Mouse (Mus musculus) heart, embryonic 10.5 days (tissue): Measurements from ENCODE around the gene Washc2. TPM values are rescaled to one million over a fixed set of nuclear protein-coding genes. Genes with fewer than 3 reads are reported as not detected.

ENCODE experiments used
- DNase-seq: peaks from one replicate; pipeline ENCODE4 v3.0.0-alpha.2; 2017; ENCODE audit warnings: low spot score
- H3K27ac ChIP-seq: fragments of 300-500 bp; sonication (generic); 2 replicates; pipeline ENCODE4 v1.5.1; 2016; ENCODE audit warnings: mild to moderate bottlenecking
- H3K27me3 ChIP-seq: fragments of 300-500 bp; sonication (generic); 2 replicates; pipeline ENCODE4 v1.6.1; 2016; ENCODE audit warnings: mild to moderate bottlenecking; ENCODE audit not compliant: poor library complexity, insufficient read depth, severe bottlenecking
- H3K36me3 ChIP-seq: fragments of 300-500 bp; sonication (generic); 2 replicates; pipeline ENCODE4 v1.6.1; 2016; ENCODE audit warnings: mild to moderate bottlenecking, moderate library complexity
- H3K4me1 ChIP-seq: fragments of 300-500 bp; sonication (generic); 2 replicates; pipeline ENCODE4 v1.6.1; 2016; ENCODE audit warnings: mild to moderate bottlenecking
- H3K4me3 ChIP-seq: fragments of 300-500 bp; sonication (generic); 2 replicates; pipeline ENCODE4 v1.5.1; 2016; ENCODE audit warnings: mild to moderate bottlenecking, moderate library complexity
- H3K9me3 ChIP-seq: fragments of 300-500 bp; sonication (generic); 2 replicates; pipeline ENCODE4 v1.6.1; 2016; ENCODE audit warnings: mild to moderate bottlenecking, moderate library complexity
- WGBS: fragments of 180-500 bp; shearing (Covaris S2); methylation state at CpG from one replicate; pipeline ENCODE4 v1.1.7; 2016; 5-methylcytosine and 5-hydroxymethylcytosine counted together
- polyA plus RNA-seq: library from polyadenylated mRNA; unstranded; fragments of >200 nt; fragmentation: Nextera tagmentation; extraction: Ambion mirVana; gene quantifications from 2 replicates; pipeline ENCODE4 v1.2.1, GENCODE M21; 2016

Washc2 gene
- polyA plus RNA-seq, 1 experiment from 2014 or later = 41.4 TPM

- Histone ChIP-seq H3K36me3 (peaks cover 12% of the 10 kb centered on the region; the same call in 1 of the 2 replicates), H3K27ac (peak overlapping the region; percentile 2; the same call in 1 of the 2 replicates), H3K9me3 (no peaks in the 10 kb centered on the region), H3K4me3 (peak overlapping the region; percentile 30), H3K27me3 (no peaks in the 10 kb centered on the region), H3K4me1 (peaks cover 7% of the 10 kb centered on the region; the same call in 1 of the 2 replicates)
- 22% methylated on average over 11 of the region's 11 CpGs for WGBS
- DNase-seq = no peak
Observed at GRCm38 (mm10) chr6:116266273-116267109, 58.7 kb downstream of the Washc2 start.

GRCm38 (mm10) chr6:116267110-116267423, 59.2 kb downstream of the Washc2 start:
- Histone ChIP-seq H3K27ac (no peak overlapping the region), H3K4me1 (peaks cover 7% of the 10 kb centered on the region; the same call in 1 of the 2 replicates), H3K4me3 (no peak overlapping the region), H3K27me3 (no peaks in the 10 kb centered on the region), H3K9me3 (no peaks in the 10 kb centered on the region), H3K36me3 (peaks cover 6% of the 10 kb centered on the region; the same call in 1 of the 2 replicates)
- 88% methylated on average over 1 of the region's 1 CpGs for WGBS
- DNase-seq = no peak

- WGBS = 62% methylated on average over 4 of the region's 4 CpGs
- no peak overlapping the region for H3K27ac ChIP-seq
- H3K4me3 ChIP-seq = no peak overlapping the region
- H3K36me3 ChIP-seq = no peaks in the 10 kb centered on the region; the same call in 1 of the 2 replicates
- no peaks in the 10 kb centered on the region for H3K4me1 ChIP-seq
- no peak for DNase-seq
- H3K27me3 ChIP-seq = no peaks in the 10 kb centered on the region
- H3K9me3 ChIP-seq = no peaks in the 10 kb centered on the region
Observed at GRCm38 (mm10) chr6:116275695-116276094, 67.9 kb downstream of the Washc2 start.

GRCm38 (mm10) chr6:116278679-116279317, 71.0 kb downstream of the Washc2 start:
- H3K4me3 ChIP-seq = no peak overlapping the region
- no peak overlapping the region for H3K27ac ChIP-seq
- H3K27me3 ChIP-seq = no peaks in the 10 kb centered on the region
- H3K4me1 ChIP-seq = no peaks in the 10 kb centered on the region
- DNase-seq = no peak
- peaks cover 3% of the 10 kb centered on the region; the same call in 1 of the 2 replicates for H3K36me3 ChIP-seq
- 69% methylated on average over 5 of the region's 5 CpGs for WGBS
- no peaks in the 10 kb centered on the region for H3K9me3 ChIP-seq

GRCm38 (mm10) chr6:116281014-116281413, 73.2 kb downstream of the Washc2 start:
- Histone ChIP-seq H3K27me3 (no peaks in the 10 kb centered on the region), H3K27ac (no peak overlapping the region), H3K36me3 (0 out of 2 replicates have a peak, but pooled peaks cover 3% of the 10 kb centered on the region), H3K9me3 (no peaks in the 10 kb centered on the region), H3K4me1 (no peaks in the 10 kb centered on the region), H3K4me3 (no peak overlapping the region)
- DNase-seq = no peak
- WGBS = 92% methylated on average over 13 of the region's 13 CpGs

- WGBS = 49% methylated on average over 4 of the region's 4 CpGs
Observed at GRCm38 (mm10) chr6:116282546-116282945, 74.7 kb downstream of the Washc2 start.

GRCm38 (mm10) chr6:116283280-116283679, 75.4 kb downstream of the Washc2 start:
- no peak overlapping the region for H3K4me3 ChIP-seq
- WGBS = 72% methylated on average over 3 of the region's 3 CpGs
- H3K9me3 ChIP-seq = no peaks in the 10 kb centered on the region
- H3K36me3 ChIP-seq = 0 out of 2 replicates have a peak, but pooled peaks cover 3% of the 10 kb centered on the region
- no peaks in the 10 kb centered on the region for H3K27me3 ChIP-seq
- DNase-seq = no peak
- H3K27ac ChIP-seq = no peak overlapping the region
- no peaks in the 10 kb centered on the region for H3K4me1 ChIP-seq

More at GRCm38 (mm10) chr6:116282546-116282945, 74.7 kb downstream of the Washc2 start:
- 0 out of 2 replicates have a peak, but pooled peaks cover 3% of the 10 kb centered on the region for H3K36me3 ChIP-seq
- H3K4me1 ChIP-seq = no peaks in the 10 kb centered on the region
- no peaks in the 10 kb centered on the region for H3K9me3 ChIP-seq
- no peak overlapping the region for H3K4me3 ChIP-seq
- no peak overlapping the region for H3K27ac ChIP-seq
- no peaks in the 10 kb centered on the region for H3K27me3 ChIP-seq
- DNase-seq = no peak

GRCm38 (mm10) chr6:116286321-116286720, 78.5 kb downstream of the Washc2 start:
- H3K4me1 ChIP-seq = no peaks in the 10 kb centered on the region
- DNase-seq = no peak
- 0 out of 2 replicates have a peak, but pooled peaks cover 3% of the 10 kb centered on the region for H3K36me3 ChIP-seq
- no peak overlapping the region for H3K27ac ChIP-seq
- no peak overlapping the region for H3K4me3 ChIP-seq
- H3K9me3 ChIP-seq = no peaks in the 10 kb centered on the region
- H3K27me3 ChIP-seq = no peaks in the 10 kb centered on the region
- 90% methylated on average over 4 of the region's 4 CpGs for WGBS

- DNase-seq = peak; percentile 81
- Histone ChIP-seq H3K27ac (no peak overlapping the region), H3K36me3 (0 out of 2 replicates have a peak, but pooled peaks cover 3% of the 10 kb centered on the region), H3K4me1 (no peaks in the 10 kb centered on the region), H3K4me3 (no peak overlapping the region), H3K27me3 (no peaks in the 10 kb centered on the region), H3K9me3 (no peaks in the 10 kb centered on the region)
- WGBS = 67% methylated on average over 5 of the region's 5 CpGs
Observed at GRCm38 (mm10) chr6:116286870-116287575, 79.2 kb downstream of the Washc2 start.

- Histone ChIP-seq H3K27ac (no peak overlapping the region), H3K36me3 (no peaks in the 10 kb centered on the region), H3K27me3 (no peaks in the 10 kb centered on the region), H3K9me3 (no peaks in the 10 kb centered on the region), H3K4me3 (no peak overlapping the region), H3K4me1 (peaks cover 9% of the 10 kb centered on the region; the same call in 1 of the 2 replicates)
- WGBS = 92% methylated on average over 2 of the region's 2 CpGs
- no peak for DNase-seq
Observed at GRCm38 (mm10) chr6:116311411-116311810, 103.6 kb downstream of the Washc2 start.
